Mouse (Mus musculus): Measurements from ENCODE around the gene Ifitm5.
A peak's percentile ranks its signal among the peaks of the same experiment; 100 is the strongest.

- TF ChIP-seq CTCF (IDR thresholded peaks at IDR 0.05), result peak; percentile 37
- no peak for TF ChIP-seq EP300 (IDR thresholded peaks at IDR 0.05)
Measured at GRCm38 (mm10) chr7:140967862-140968591, 17.9 kb upstream of the Ifitm5 start.

Measured in lung, postnatal 0 days (tissue).